Mouse (Mus musculus) brown adipose tissue, adult 24 weeks (tissue): ENCODE results near the gene C5ar1. TPM values are rescaled to one million over a fixed set of nuclear protein-coding genes. Genes with fewer than 3 reads are reported as not detected.
"Not testable (repeated sequence)": the region's sequence is repeated elsewhere in the genome, so short reads cannot be mapped to it uniquely, and the experiment has no call there.

Source experiments
- H3K27ac ChIP-seq: fragments of 200-500 bp; replicated peaks from 2 replicates; pipeline ENCODE4 v1.5.1; 2012; ENCODE audit warnings: low read depth, mild to moderate bottlenecking, low read length
- H3K4me1 ChIP-seq: fragments of 200-500 bp; 2 replicates; pipeline ENCODE4 v1.6.1; 2012; ENCODE audit warnings: low read length, mixed read lengths; ENCODE audit not compliant: control insufficient read depth, insufficient read depth, insufficient read length
- H3K4me3 ChIP-seq: fragments of 200-500 bp; 2 replicates; pipeline ENCODE4 v1.5.1; 2012; ENCODE audit warnings: low read depth, mild to moderate bottlenecking, low read length, moderate library complexity; ENCODE audit not compliant: insufficient read depth
- polyA plus RNA-seq: library from polyadenylated mRNA; stranded (reverse); fragments of >200 nt; gene quantifications from 2 replicates; pipeline ENCODE4 v1.2.4, GENCODE M21; 2012; ENCODE audit not compliant: missing spikeins, insufficient read depth, insufficient read length

Gene C5ar1
- polyA plus RNA-seq = 3.6 and 5.2 TPM in 2 replicates

DNA sequence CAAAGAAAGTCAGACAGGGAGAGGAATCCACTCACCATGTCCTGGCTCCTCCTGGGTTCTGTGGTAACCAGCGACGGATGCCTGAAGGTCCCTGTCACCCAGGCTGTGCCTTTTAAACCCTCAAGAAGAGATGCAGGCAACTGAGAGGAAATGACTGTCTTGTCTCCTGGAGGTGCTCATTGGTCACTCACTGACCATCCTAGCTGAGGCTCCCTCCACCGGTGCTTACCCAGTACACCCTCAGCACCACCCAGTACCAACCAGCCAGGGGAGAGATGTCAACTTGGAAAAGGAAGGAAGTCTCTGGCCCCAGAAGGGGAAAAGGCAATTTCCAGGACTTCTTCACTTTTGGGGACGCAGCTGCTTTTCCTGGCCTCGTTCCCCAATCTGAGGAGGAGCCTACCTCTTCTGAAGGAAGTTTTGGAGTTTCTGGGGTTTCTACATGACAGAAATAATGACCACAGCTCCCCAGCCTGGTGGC, at the start of gene C5ar1:
TSS of gene C5ar1 (minus strand) at position 431 of the 481 bp plus-strand sequence.
- Histone ChIP-seq H3K27ac (peak within 1 kb of the TSS; percentile 80), H3K4me1 (no peaks in the 10 kb centered on the region), H3K4me3 (peak within 1 kb of the TSS; percentile 34; the same call in 1 of the 2 replicates)

DNA sequence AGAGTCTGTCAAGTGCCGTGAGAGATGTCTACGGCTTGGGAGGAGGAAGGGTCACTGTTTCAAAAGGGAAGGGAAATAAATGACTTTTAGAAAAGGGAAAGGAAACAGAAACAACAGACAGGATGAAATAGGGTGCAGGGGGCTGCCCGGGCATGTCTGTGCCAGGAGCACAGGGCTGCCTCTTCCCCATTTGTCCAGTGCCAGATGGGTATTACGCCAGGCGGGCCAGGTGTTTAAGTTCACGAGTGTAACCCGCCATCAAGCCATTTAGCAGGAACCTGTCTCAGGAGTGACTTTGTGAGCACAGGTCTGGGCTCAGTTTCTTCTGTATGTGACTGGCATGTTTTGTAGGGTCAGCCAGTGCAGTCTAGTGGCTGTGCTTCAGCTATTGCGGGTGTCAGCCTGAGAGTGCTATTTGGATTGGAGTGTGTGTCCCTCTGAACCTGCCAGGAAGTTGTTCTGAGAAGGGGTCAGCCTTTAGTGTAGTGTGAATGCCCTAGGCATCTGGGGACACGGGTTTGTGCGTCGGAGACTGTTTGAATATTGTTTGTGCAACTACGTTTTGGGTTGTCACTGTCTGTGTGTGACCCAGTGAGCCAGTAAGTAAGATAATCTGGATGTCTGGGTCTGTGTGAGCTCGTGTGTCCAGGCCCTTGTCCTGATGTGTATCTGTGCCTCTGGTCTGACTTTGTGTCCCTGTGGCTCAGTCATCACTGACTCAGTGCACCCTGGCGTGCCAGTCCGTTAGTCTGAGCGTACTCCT, 49.4 kb upstream of the C5ar1 start:
- Histone ChIP-seq H3K4me1 (no peaks in the 10 kb centered on the region), H3K4me3 (peak overlapping the region; percentile 47), H3K27ac (peak overlapping the region; percentile 3; the same call in 1 of the 2 replicates)

DNA sequence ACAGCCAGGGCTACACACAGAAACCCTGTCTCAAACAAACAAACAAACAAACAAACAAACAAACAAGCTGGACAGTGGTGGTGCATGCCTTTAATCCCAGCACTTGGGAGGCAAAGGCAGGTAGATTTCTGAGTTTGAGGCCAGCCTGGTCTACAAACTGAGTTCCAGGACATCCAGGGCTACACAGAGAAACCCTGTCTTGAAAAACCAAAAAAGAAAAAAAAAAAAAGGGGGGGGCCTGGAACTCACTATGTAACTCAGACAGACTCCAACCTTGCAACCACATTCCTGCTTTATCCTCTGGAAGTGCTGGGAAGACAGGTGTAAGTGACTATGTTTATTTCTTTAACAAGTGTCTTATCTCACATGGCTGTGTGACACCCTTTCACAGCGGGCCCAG, 48.8 kb upstream of the C5ar1 start, which contains the start of gene Bbc3:
TSS of gene Bbc3 (plus strand) at position 301 of the 400 bp plus-strand sequence.
- not testable (repeated sequence) for H3K4me1 ChIP-seq
- peak within 1 kb of the TSS; percentile 47 for H3K4me3 ChIP-seq
- peak within 1 kb of the TSS; percentile 3; the same call in 1 of the 2 replicates for H3K27ac ChIP-seq

DNA sequence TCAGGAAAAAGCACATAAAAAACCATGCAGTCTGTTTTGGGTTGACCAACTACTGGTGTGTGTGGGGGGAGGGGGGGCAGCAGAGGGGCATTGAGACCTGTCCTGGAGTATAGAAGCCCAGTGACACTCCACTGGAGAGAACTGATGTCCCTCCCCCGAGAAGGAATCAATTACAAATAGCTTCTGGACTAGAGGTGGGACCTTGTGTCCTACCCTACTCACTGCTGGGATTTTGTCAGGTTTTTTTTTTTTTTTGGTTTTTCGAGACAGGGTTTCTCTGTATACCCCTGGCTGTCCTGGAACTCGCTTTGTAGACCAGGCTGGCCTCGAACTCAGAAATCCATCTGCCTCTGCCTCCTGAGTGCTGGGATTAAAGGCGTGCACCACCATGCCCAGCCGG, 47.8 kb upstream of the C5ar1 start:
- not testable (repeated sequence) for H3K4me3 ChIP-seq, H3K27ac ChIP-seq, H3K4me1 ChIP-seq

DNA sequence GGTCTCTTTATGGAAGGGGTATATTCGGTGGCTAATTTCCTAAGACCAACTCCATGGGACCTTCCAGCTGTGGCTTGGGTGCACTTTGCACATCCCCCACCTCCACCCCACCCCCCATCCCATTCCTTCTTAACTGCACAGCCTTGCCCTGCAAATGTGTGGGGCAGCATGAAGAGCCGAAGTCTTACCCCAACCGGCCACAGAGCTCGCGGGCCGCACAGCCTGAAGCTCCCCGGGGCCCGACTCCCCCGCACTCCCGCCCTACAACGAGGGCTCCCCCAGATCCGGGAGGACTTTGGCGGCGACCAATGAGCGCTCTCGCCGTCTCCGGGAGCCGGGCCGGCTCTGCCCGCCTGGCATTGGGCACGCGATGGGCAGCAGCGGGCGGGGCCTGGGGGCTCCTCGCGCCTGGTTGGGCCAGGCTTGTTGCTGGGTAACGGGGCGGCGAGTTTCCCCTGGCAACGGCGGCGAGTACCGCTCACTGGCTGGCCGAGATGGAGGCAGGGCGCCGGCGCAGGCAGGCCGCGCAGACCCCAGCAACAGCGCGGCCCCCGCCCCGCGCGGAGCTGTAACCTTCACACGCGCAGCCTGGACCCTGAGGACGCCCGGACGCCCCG, 40.2 kb upstream of the C5ar1 start:
- no peak overlapping the region for H3K27ac ChIP-seq
- H3K4me3 ChIP-seq = peak overlapping the region; percentile 32

DNA sequence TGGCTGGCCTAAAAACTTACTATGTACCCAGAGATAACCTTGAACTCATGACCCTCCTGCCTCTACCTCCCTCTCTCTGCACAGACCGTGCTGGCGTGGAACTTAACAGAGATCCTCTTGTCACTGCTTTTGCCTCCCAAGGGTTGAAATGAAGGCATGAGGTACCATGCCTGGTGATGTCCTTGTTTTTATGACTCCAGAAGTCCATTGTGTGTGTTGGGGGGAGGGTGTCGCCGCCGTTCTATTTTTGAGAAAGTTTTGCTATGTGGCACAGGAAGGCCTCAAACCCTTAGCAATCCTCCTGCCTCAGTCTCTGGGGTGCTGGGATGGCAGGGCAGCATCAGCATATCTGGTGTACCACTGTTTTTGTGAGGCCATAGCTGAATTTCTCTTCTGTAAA, 39.6 kb upstream of the C5ar1 start:
- no peak overlapping the region for H3K27ac ChIP-seq
- H3K4me1 ChIP-seq = no peaks in the 10 kb centered on the region; the same call in 1 of the 2 replicates
- H3K4me3 ChIP-seq = no peak overlapping the region

More for the DNA sequence above, 40.2 kb upstream of the C5ar1 start:
- no peaks in the 10 kb centered on the region; the same call in 1 of the 2 replicates for H3K4me1 ChIP-seq

DNA sequence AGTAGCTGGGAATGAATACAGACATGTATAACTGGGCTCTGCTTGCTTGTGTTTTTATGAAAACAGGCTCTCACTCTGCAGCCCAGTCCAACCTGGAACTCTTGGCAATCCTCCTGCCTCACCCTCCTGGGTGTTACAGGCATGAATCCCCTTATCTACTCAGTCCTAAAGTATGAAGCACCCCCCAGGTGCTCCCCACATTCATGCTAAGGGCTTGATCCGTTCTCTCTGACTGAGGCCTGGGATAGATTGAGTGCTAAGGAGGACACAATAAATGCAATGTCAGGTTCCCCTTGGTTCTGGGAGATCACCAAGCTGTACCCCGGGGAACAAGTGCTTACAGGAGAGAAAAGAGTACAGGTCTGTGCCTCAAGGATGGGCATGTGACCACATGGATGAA, 38.3 kb upstream of the C5ar1 start:
- Histone ChIP-seq H3K27ac (no peak overlapping the region), H3K4me1 (no peaks in the 10 kb centered on the region; the same call in 1 of the 2 replicates)

DNA sequence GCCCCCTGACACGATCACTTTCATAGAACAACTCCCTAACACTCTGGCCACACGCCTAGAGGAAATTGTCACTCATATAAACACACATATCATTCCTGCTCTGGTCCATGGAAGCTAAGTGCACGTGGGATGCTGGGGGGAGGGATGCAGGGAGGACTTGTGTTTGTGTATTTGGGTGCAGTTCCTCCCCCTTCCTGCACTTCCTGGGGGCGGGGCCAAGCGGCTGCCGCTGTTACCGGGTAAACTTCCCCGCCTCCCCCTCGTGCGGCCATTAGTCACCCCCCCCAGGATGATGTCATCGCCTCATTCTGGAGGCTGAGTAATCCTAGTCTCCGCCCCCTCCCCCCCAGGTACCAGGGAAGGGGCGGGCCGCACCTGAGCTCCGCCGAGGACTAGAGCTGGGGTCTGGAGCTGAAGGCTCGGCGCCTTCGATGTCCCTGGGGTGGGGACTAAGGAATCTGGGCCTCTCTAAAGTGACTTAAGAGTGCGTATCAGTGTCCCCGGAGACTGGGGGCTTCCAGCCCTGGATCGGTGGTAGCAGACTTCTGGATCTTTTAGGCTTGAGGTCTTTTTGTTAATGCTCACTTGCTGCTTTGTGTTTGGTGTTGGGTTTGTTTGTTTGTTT, 37.5 kb upstream of the C5ar1 start:
- Histone ChIP-seq H3K4me1 (no peaks in the 10 kb centered on the region; the same call in 1 of the 2 replicates), H3K4me3 (peak overlapping the region; percentile 47), H3K27ac (peak overlapping the region; percentile 73)

More for the DNA sequence above, 38.3 kb upstream of the C5ar1 start:
- H3K4me3 ChIP-seq = no peak overlapping the region

DNA sequence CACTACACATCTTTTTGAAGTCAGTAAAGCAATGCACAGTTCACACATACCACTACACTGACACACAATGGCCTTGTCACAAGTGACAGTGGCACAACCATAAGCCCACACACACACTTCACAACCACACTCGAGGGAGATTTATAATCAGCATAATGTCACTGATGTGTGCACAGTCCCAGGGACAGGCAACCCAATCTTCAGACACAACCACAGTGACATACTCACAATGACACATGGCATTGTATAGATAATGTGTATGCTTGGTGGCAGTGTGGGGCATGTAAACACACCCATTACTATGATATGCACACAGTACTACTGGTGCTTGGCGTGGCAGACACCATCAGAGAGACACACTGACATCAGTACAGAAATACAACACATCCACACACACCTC, 36.8 kb upstream of the C5ar1 start:
- peak overlapping the region; percentile 32; the same call in 1 of the 2 replicates for H3K27ac ChIP-seq
- no peaks in the 10 kb centered on the region; the same call in 1 of the 2 replicates for H3K4me1 ChIP-seq
- no peak overlapping the region for H3K4me3 ChIP-seq

DNA sequence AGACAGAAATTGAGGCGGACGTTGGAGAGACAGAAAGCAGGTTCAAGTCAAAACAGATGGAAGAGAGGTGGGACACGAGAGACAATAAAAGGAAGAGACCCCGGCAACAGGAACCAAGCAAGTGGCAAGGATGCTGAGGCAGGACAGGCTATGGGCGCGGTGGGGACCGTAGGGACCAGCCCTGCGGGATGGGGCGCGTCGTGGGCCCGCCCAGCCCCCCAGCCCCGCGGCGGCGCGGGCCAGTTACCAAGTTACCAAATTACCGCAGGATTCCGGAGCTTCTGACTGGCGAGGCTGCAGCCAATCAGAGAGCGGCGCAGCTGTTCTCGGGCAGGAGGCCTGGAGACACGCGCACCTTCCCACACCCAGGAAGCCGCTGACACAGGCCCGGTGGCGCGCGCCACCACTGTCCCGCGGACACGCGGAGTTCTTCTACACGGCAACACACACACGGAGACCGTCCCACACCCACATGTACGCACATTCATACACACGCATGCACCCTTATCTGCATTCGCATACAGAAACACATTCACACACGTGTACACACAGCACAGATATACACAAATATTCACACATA, 36.1 kb upstream of the C5ar1 start:
- Histone ChIP-seq H3K4me3 (peak overlapping the region; percentile 59), H3K27ac (peak overlapping the region; percentile 92), H3K4me1 (no peaks in the 10 kb centered on the region; the same call in 1 of the 2 replicates)

DNA sequence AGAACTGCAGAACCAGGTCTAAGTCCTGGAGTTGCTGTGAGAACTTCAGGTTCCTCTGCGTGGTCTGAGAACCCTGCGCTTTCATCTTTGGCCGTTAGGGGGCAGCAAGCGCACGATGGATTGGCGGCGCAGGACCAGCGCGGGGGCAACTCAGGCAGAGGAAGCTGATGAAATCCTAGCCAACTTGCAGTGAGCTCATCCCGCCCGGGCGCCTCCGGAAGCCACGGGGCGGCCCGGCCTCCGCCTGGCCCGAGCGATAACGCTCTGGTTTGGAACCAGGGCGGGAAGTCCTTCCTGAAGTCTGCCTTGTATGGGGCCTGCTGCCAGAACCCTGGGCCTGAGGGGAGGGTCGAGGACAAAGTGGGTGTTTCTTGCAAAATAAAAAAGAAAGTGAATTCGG, 35.5 kb upstream of the C5ar1 start:
- Histone ChIP-seq H3K4me3 (peak overlapping the region; percentile 59), H3K27ac (peak overlapping the region; percentile 92), H3K4me1 (no peaks in the 10 kb centered on the region; the same call in 1 of the 2 replicates)

DNA sequence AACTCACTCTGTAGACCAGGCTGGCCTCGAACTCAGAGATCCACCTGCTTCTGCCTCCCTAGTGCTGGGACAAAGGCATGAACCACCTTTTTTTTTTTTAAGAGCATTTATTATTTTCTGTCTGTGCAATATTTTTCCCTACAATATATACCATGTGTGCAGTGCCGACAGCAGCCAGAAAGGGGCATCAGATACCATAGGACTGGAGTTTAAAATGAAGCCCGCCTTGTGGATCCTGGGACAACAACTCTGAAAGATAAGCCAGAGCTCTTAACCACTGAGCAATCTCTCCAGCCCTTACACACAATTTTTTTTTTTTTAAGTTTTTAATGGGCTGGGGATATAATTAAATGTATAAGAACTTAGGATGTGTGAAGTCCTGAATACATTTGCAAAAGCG, 35.0 kb upstream of the C5ar1 start:
- Histone ChIP-seq H3K27ac (peak overlapping the region; percentile 72), H3K4me3 (no peak overlapping the region), H3K4me1 (no peaks in the 10 kb centered on the region; the same call in 1 of the 2 replicates)

DNA sequence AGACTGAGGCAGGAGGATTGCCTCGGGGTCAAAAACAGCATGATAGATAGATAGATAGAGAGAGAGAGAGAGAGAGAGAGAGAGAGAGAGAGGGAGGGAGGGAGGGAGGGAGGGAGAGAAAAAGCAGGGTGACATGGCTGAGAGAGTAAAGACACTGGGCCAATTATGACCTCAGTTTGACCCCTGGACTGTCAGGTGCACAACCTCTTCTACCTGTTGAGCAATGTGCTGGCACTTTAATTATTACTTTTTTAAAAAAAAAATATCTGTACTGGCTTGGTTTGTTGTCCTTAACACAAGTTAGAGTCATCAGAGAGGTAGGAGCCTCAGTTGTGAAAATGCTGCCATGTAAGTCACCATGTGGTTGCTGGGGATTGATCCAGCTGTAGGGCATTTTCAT, 28.5 kb upstream of the C5ar1 start:
- Histone ChIP-seq H3K4me3 (no peak overlapping the region), H3K4me1 (no peaks in the 10 kb centered on the region), H3K27ac (no peak overlapping the region)

DNA sequence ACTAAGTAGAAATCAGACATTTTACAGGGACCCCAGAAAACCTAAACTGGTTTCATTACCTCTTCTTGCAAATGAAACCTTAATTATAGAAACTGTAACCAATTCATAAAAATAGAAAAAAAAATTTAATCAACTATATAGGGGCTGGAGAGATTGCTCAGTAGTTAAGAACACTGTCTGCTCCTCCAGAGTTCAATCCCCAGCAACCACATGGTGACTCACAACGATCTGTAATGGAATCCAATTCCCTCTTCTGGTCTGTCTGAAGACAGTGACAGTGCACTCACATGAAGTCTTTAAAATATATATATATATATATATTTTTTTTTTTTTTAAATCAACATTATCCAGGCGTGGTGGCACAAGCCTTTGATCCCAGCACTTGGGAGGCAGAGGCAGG, 27.7 kb upstream of the C5ar1 start:
- peak overlapping the region; percentile 50 for H3K4me3 ChIP-seq
- peak overlapping the region; percentile 81 for H3K27ac ChIP-seq
- H3K4me1 ChIP-seq = no peaks in the 10 kb centered on the region
